Mouse (Mus musculus): ENCODE measurements around the gene Gm20715. TPM values are rescaled to one million over a fixed set of nuclear protein-coding genes. Genes with fewer than 3 reads are reported as not detected.
"Not testable (repeated sequence)": the region's sequence is repeated elsewhere in the genome, so short reads cannot be mapped to it uniquely, and the experiment has no call there.

Gene Gm20715
- polyA plus RNA-seq, 2 experiments: 0.03 TPM; not detected in 1

- Histone ChIP-seq H3K27ac (replicated peaks; ENCODE audit: low read depth, low read length) (no peak overlapping the region), H3K4me2 (replicated peaks; ENCODE audit: low read depth, low read length, severe bottlenecking) (no peak overlapping the region), H3K4me1 (ENCODE audit: control insufficient read depth, insufficient read depth, low read length) (peaks cover 12% of the 10 kb centered on the region), H3K4me3 (replicated peaks; ENCODE audit: low read length) (no peak overlapping the region), H3K27me3 (ENCODE audit: control insufficient read depth, insufficient read depth, low read length) (no peaks in the 10 kb centered on the region), H3K9ac (ENCODE audit: low read depth, low read length, severe bottlenecking) (no peak overlapping the region), H3K36me3 (ENCODE audit: control insufficient read depth, insufficient read depth, low read length) (no peaks in the 10 kb centered on the region), H3K9me3 (ENCODE audit: control insufficient read depth, low read length) (no peaks in the 10 kb centered on the region)
- 67% methylated on average over 1 of the region's 1 CpGs for WGBS
- ATAC-seq (ENCODE audit: low FRiP score, low read depth) (no peak), DNase-seq (ENCODE audit: low spot score) (no peak)
- no peak for TF ChIP-seq POLR2A (IDR thresholded peaks at IDR 0.05; ENCODE audit: borderline replicate concordance, extremely low read depth, insufficient read depth, insufficient read length)
Measured at GRCm38 (mm10) chr7:6364761-6365160, 45.3 kb upstream of the Gm20715 start.

- no peak overlapping the region for H3K4me3 ChIP-seq (replicated peaks; ENCODE audit: low read length)
- H3K4me2 ChIP-seq (replicated peaks; ENCODE audit: low read depth, low read length, severe bottlenecking): no peak overlapping the region
- no peak overlapping the region for H3K9ac ChIP-seq (ENCODE audit: low read depth, low read length, severe bottlenecking)
- no peaks in the 10 kb centered on the region for H3K36me3 ChIP-seq (ENCODE audit: control insufficient read depth, insufficient read depth, low read length)
- H3K4me1 ChIP-seq (ENCODE audit: control insufficient read depth, insufficient read depth, low read length): peaks cover 6% of the 10 kb centered on the region
- DNase-seq (ENCODE audit: low spot score): no peak
- no peak for ATAC-seq (ENCODE audit: low FRiP score, low read depth)
- no peak for TF ChIP-seq POLR2A (IDR thresholded peaks at IDR 0.05; ENCODE audit: borderline replicate concordance, extremely low read depth, insufficient read depth, insufficient read length)
- WGBS: 93% methylated on average over 5 of the region's 5 CpGs
- H3K27me3 ChIP-seq (ENCODE audit: control insufficient read depth, insufficient read depth, low read length): no peaks in the 10 kb centered on the region
- H3K9me3 ChIP-seq (ENCODE audit: control insufficient read depth, low read length): no peaks in the 10 kb centered on the region
- no peak overlapping the region for H3K27ac ChIP-seq (replicated peaks; ENCODE audit: low read depth, low read length)
Measured at GRCm38 (mm10) chr7:6367185-6367584, 42.9 kb upstream of the Gm20715 start.

GRCm38 (mm10) chr7:6368146-6368545 lies 41.9 kb upstream of the Gm20715 start:
- H3K36me3 ChIP-seq (ENCODE audit: control insufficient read depth, insufficient read depth, low read length); ATAC-seq (ENCODE audit: low FRiP score, low read depth): not testable (repeated sequence)
- 79% methylated on average over 5 of the region's 5 CpGs for WGBS

GRCm38 (mm10) chr7:6369460-6369859 lies 40.6 kb upstream of the Gm20715 start:
- H3K9ac ChIP-seq (ENCODE audit: low read depth, low read length, severe bottlenecking): no peak overlapping the region
- H3K27me3 ChIP-seq (ENCODE audit: control insufficient read depth, insufficient read depth, low read length): no peaks in the 10 kb centered on the region
- H3K4me2 ChIP-seq (replicated peaks; ENCODE audit: low read depth, low read length, severe bottlenecking): no peak overlapping the region
- H3K9me3 ChIP-seq (ENCODE audit: control insufficient read depth, low read length): no peaks in the 10 kb centered on the region
- no peaks in the 10 kb centered on the region for H3K36me3 ChIP-seq (ENCODE audit: control insufficient read depth, insufficient read depth, low read length)
- WGBS: 84% methylated on average over 3 of the region's 3 CpGs
- H3K4me1 ChIP-seq (ENCODE audit: control insufficient read depth, insufficient read depth, low read length): no peaks in the 10 kb centered on the region
- ATAC-seq (ENCODE audit: low FRiP score, low read depth) (no peak), DNase-seq (ENCODE audit: low spot score) (no peak)
- TF ChIP-seq POLR2A (IDR thresholded peaks at IDR 0.05; ENCODE audit: borderline replicate concordance, extremely low read depth, insufficient read depth, insufficient read length): no peak
- H3K27ac ChIP-seq (replicated peaks; ENCODE audit: low read depth, low read length): no peak overlapping the region
- H3K4me3 ChIP-seq (replicated peaks; ENCODE audit: low read length): no peak overlapping the region

More at GRCm38 (mm10) chr7:6368146-6368545, 41.9 kb upstream of the Gm20715 start:
- not testable (repeated sequence) for H3K4me3 ChIP-seq (replicated peaks; ENCODE audit: low read length); H3K4me1 ChIP-seq (ENCODE audit: control insufficient read depth, insufficient read depth, low read length); H3K9me3 ChIP-seq (ENCODE audit: control insufficient read depth, low read length); H3K27ac ChIP-seq (replicated peaks; ENCODE audit: low read depth, low read length); H3K9ac ChIP-seq (ENCODE audit: low read depth, low read length, severe bottlenecking); DNase-seq (ENCODE audit: low spot score); H3K27me3 ChIP-seq (ENCODE audit: control insufficient read depth, insufficient read depth, low read length); H3K4me2 ChIP-seq (replicated peaks; ENCODE audit: low read depth, low read length, severe bottlenecking)

GRCm38 (mm10) chr7:6372993-6373392 lies 37.1 kb upstream of the Gm20715 start:
- Histone ChIP-seq H3K4me1 (ENCODE audit: control insufficient read depth, insufficient read depth, low read length) (no peaks in the 10 kb centered on the region), H3K27ac (replicated peaks; ENCODE audit: low read depth, low read length) (no peak overlapping the region), H3K9me3 (ENCODE audit: control insufficient read depth, low read length) (no peaks in the 10 kb centered on the region), H3K4me3 (replicated peaks; ENCODE audit: low read length) (no peak overlapping the region), H3K9ac (ENCODE audit: low read depth, low read length, severe bottlenecking) (no peak overlapping the region), H3K27me3 (ENCODE audit: control insufficient read depth, insufficient read depth, low read length) (no peaks in the 10 kb centered on the region), H3K4me2 (replicated peaks; ENCODE audit: low read depth, low read length, severe bottlenecking) (no peak overlapping the region), H3K36me3 (ENCODE audit: control insufficient read depth, insufficient read depth, low read length) (no peaks in the 10 kb centered on the region)
- TF ChIP-seq POLR2A (IDR thresholded peaks at IDR 0.05; ENCODE audit: borderline replicate concordance, extremely low read depth, insufficient read depth, insufficient read length): no peak
- no peak for ATAC-seq (ENCODE audit: low FRiP score, low read depth)
- no peak for DNase-seq (ENCODE audit: low spot score)
- 90% methylated on average over 3 of the region's 3 CpGs for WGBS

GRCm38 (mm10) chr7:6378441-6378840 lies 31.6 kb upstream of the Gm20715 start:
- H3K4me2 ChIP-seq (replicated peaks; ENCODE audit: low read depth, low read length, severe bottlenecking): no peak overlapping the region
- WGBS: 76% methylated on average over 8 of the region's 8 CpGs
- DNase-seq (ENCODE audit: low spot score): no peak
- H3K27me3 ChIP-seq (ENCODE audit: control insufficient read depth, insufficient read depth, low read length): no peaks in the 10 kb centered on the region
- H3K36me3 ChIP-seq (ENCODE audit: control insufficient read depth, insufficient read depth, low read length): 0 out of 2 replicates have a peak, but pooled peaks cover 2% of the 10 kb centered on the region
- ATAC-seq (ENCODE audit: low FRiP score, low read depth): no peak
- H3K4me1 ChIP-seq (ENCODE audit: control insufficient read depth, insufficient read depth, low read length): no peaks in the 10 kb centered on the region; the same call in 1 of the 2 replicates
- H3K9me3 ChIP-seq (ENCODE audit: control insufficient read depth, low read length): no peaks in the 10 kb centered on the region
- H3K4me3 ChIP-seq (replicated peaks; ENCODE audit: low read length): no peak overlapping the region
- no peak overlapping the region for H3K27ac ChIP-seq (replicated peaks; ENCODE audit: low read depth, low read length)
- no peak overlapping the region for H3K9ac ChIP-seq (ENCODE audit: low read depth, low read length, severe bottlenecking)
- no peak for TF ChIP-seq POLR2A (IDR thresholded peaks at IDR 0.05; ENCODE audit: borderline replicate concordance, extremely low read depth, insufficient read depth, insufficient read length)
